Mouse (Mus musculus): ENCODE results near the gene Olfr209. TPM values are rescaled to one million over a fixed set of nuclear protein-coding genes. Genes with fewer than 3 reads are reported as not detected.

The Olfr209 gene
- polyA plus RNA-seq, 1 experiment = not detected

GRCm38 (mm10) chr16:59318148-59318547, 45.6 kb downstream of the Olfr209 start, which contains the start of gene Olfr204:
Gene Olfr204, minus strand, starts transcription at chr16:59318248.
- TF ChIP-seq EP300 (IDR thresholded peaks at IDR 0.05; ENCODE audit: insufficient read depth, low read depth, low read length) (no peak), POLR2A (IDR thresholded peaks at IDR 0.05; ENCODE audit: insufficient read depth, low read length) (no peak), CTCF (IDR thresholded peaks at IDR 0.05; ENCODE audit: low read depth, low read length) (no peak)
- no peak within 1 kb of the TSS for H3K9ac ChIP-seq (ENCODE audit: low read depth, poor library complexity, severe bottlenecking)
- no peaks in the 10 kb centered on the region for H3K27me3 ChIP-seq (ENCODE audit: control insufficient read depth, insufficient read depth, low read length, poor library complexity, severe bottlenecking)

More at GRCm38 (mm10) chr16:59318148-59318547, 45.6 kb downstream of the Olfr209 start, which contains the start of gene Olfr204:
- no peaks in the 10 kb centered on the region for H3K4me1 ChIP-seq (ENCODE audit: control insufficient read depth, insufficient read depth, low read length)
- H3K4me3 ChIP-seq (ENCODE audit: low read depth, low read length) = no peak within 1 kb of the TSS
- no peak within 1 kb of the TSS for H3K27ac ChIP-seq (ENCODE audit: insufficient read depth, low read length)
- H3K9me3 ChIP-seq (replicated peaks; ENCODE audit: control insufficient read depth, insufficient read depth, low read length, poor library complexity, severe bottlenecking) = no peaks in the 10 kb centered on the region
- no peaks in the 10 kb centered on the region for H3K36me3 ChIP-seq (ENCODE audit: control insufficient read depth, insufficient read depth, low read length, poor library complexity, severe bottlenecking)

Other genes starting within 250 kb of the Olfr209 start
- not detected in 2 replicates for gene Olfr194, start 242.9 kb downstream of the Olfr209 start, polyA plus RNA-seq (2011; ENCODE audit: insufficient read depth, insufficient read length, low read depth, missing spikeins)
- not detected in 2 replicates for gene Olfr195, start 216.9 kb downstream of the Olfr209 start, polyA plus RNA-seq (2011; ENCODE audit: insufficient read depth, insufficient read length, low read depth, missing spikeins)
- gene Olfr196, start 193.5 kb downstream of the Olfr209 start, polyA plus RNA-seq (2011; ENCODE audit: insufficient read depth, insufficient read length, low read depth, missing spikeins) = not detected in 2 replicates
- gene Olfr198, start 160.5 kb downstream of the Olfr209 start, polyA plus RNA-seq (2011; ENCODE audit: insufficient read depth, insufficient read length, low read depth, missing spikeins) = not detected in 2 replicates
- gene Olfr199, start 144.2 kb downstream of the Olfr209 start, polyA plus RNA-seq (2011; ENCODE audit: insufficient read depth, insufficient read length, low read depth, missing spikeins) = not detected in 2 replicates
- gene Olfr201, start 91.4 kb downstream of the Olfr209 start, polyA plus RNA-seq (2011; ENCODE audit: insufficient read depth, insufficient read length, low read depth, missing spikeins) = not detected in 2 replicates
- not detected in 2 replicates for gene Olfr202, start 77.2 kb downstream of the Olfr209 start, polyA plus RNA-seq (2011; ENCODE audit: insufficient read depth, insufficient read length, low read depth, missing spikeins)
- not detected in 2 replicates for gene Olfr203, start 65.1 kb downstream of the Olfr209 start, polyA plus RNA-seq (2011; ENCODE audit: insufficient read depth, insufficient read length, low read depth, missing spikeins)
- not detected in 2 replicates for gene Olfr204, start 45.7 kb downstream of the Olfr209 start, polyA plus RNA-seq (2011; ENCODE audit: insufficient read depth, insufficient read length, low read depth, missing spikeins)
- gene Olfr205, start 32.9 kb downstream of the Olfr209 start, polyA plus RNA-seq (2011; ENCODE audit: insufficient read depth, insufficient read length, low read depth, missing spikeins) = not detected in 2 replicates
- not detected in 2 replicates for gene Olfr206, start 14.7 kb downstream of the Olfr209 start, polyA plus RNA-seq (2011; ENCODE audit: insufficient read depth, insufficient read length, low read depth, missing spikeins)
- gene Gabrr3, start 43.3 kb upstream of the Olfr209 start, polyA plus RNA-seq (2011; ENCODE audit: insufficient read depth, insufficient read length, low read depth, missing spikeins) = not detected in 2 replicates
- 44.7 and 51.2 TPM in 2 replicates for gene Riox2, start 107.8 kb upstream of the Olfr209 start, polyA plus RNA-seq (2011; ENCODE audit: insufficient read depth, insufficient read length, low read depth, missing spikeins)
- gene Crybg3, start 237.0 kb upstream of the Olfr209 start, polyA plus RNA-seq (2011; ENCODE audit: insufficient read depth, insufficient read length, low read depth, missing spikeins) = 11.8 and 13.3 TPM in 2 replicates